Mouse (Mus musculus) left cerebral cortex, postnatal 25 days (tissue): ENCODE measurements at regions not wholly inside any gene's neighbourhood (a gene's known extent, or its start where the extent isn't known, plus 50 kb on each side); places are given as distances from the start of the nearest gene placed in this dataset.

ENCODE experiments used
- DNase-seq, 2 experiments: peaks; one replicate each; pipeline ENCODE4 v3.0.0; 2022; ENCODE audit warnings: low spot score in 2 of 2, mixed read lengths in 1 of 2
- intact Hi-C: fragments of 180-260 bp; cut with DNase I; formaldehyde crosslinking; loops from one replicate; pipeline ENCODE4 v1.15.1; 2025

DNA sequence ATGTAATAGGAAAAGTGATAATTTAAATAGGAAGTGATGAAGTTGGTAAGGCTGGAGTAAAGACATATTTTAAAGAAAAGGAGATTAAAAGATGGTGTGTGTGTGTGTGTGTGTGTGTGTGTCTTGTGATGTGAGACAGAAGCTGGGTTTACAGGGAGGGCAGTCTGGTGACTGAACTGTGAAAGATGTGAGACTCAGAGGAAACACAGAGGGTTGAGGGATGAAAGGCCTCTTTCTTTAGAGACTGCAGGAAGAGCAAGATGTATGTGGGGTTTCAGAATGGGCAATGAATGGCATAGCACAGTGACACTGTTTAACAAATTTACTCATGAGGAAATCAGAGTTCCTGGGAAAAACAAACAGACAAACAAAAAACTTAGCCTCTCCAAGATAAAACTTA, 549.2 kb downstream of the Etv1 start:
- no peak for DNase-seq
- intact Hi-C loops, result no loop called here

DNA sequence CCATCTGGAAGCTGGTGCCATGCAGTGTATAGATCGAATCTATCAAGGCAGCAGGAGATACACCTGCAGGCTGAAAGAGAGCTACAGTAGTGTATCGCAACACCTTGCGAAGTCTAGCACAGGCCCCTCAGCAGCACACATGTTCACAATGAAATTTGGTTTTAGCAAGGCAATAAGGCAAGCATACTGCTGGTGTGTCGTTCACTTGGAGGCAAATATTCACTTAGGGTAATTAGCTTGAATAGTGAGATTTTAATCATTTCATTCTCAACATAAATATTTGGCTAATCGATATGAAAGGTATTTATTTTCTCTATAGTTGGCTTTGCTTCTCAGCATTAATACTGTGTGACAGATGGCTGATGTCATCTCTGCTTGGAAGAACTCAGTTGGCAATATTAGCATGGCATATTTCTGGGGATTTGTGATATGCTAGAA, 559.9 kb downstream of the Etv1 start:
- DNase-seq, result no peak

DNA sequence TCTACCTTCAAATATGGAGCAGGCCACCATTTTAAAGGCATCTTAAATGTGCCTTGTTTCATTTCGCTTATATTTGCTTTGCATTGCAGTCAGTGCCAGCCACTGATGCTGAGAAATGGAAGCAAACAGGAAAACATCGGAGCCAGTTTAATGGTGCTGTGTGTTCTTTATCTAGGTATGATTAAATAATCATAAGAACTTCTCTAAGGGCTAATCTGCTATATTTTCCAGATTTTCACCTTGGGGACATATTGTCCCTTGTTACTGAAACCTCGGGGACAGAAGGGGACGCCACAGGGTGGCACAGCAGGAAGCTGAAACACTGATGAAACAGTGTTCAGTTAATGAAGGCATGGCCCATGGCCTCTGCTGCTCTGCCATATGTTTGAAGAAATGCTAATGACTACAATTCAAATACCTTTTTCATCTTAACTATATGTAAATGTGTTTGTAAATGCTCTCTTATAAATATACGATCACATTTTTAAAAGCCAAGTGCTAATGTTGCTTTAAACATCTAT, 562.6 kb downstream of the Etv1 start:
- DNase-seq, result no peak
- intact Hi-C loops, result no loop called here

More for the DNA sequence above, 559.9 kb downstream of the Etv1 start:
- intact Hi-C loops, result no loop called here

GRCm38 (mm10) chr12:39342327-39342726, 563.1 kb downstream of the Etv1 start:
- DNase-seq, result no peak
- intact Hi-C loops, result no loop called here

DNA sequence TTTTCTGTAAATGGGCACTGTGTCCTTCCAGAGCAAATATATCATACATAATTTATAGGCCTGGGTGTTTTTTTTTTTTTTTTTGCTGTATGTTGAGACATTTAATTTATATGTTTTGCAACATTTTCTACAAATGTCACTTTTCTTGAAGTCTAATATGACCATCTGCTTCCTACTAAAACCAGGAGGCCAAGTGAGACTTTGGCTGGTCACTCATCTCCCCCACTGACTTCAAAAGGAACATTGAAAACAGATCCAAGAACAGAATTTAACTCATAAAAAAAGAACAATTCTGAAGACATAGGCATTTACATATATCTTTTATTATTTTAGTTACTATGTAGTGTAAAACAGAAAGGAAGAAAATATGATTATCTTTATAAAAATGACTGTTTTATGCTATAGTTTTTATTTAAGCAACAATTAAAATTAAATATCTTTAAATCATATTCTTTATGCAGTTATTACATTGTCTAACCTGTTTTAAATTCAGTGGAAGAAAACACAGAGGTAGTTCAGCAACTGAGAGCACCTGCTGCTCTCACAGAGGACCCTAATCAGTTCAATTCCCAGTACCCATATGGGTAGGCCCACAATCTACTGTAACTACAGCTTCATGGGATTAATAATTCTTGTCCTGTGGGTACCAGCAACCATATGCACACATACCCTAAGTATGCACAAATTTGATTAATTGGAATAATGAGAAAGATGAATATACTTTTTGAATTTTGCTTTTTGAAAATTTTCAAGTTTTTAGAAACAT, 592.5 kb downstream of the Etv1 start:
- no peak for DNase-seq
- intact Hi-C loops, result no loop called here

DNA sequence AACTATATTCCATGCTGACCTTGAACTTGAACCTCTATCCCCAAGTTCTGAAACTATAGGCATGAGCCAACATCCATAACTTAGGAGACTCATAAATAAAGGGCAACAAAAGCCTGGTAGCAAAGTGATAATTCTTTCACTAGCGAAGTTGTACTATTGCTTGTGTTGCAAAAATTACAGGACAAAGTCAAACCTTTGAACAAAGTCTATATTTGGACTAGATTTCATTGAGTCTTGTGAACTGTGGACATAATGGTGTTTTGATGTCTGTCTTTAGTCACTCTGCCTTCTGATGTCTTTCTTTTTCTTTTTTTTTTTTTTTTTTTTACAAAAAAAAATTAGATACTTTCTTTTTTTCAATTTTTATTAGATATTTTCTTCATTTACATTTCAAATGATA, 594.5 kb downstream of the Etv1 start:
- no peak for DNase-seq
- intact Hi-C loops, result no loop called here
